In genomic region chr15:7075185-7075584, GRCm38 (mm10) we compare ENCODE assay signal across 11 mouse cellular contexts. TPM values are rescaled to one million over a fixed set of nuclear protein-coding genes. Genes with fewer than 3 reads are reported as not detected.
DNase-seq lines count a peak whose midpoint lies in the region; ATAC-seq lines count a peak whose summit lies in the region.
"Had no signal": no experiment of that assay in that cellular context is flagged by ENCODE, and none has a peak within 500 bp of the region (broad histone marks: within the 10 kb centered on the region; RNA-seq: fewer than 3 reads in every experiment).

No protein-coding gene starts in this region.

- WGBS in hindbrain, embryonic 14.5 days: 66% methylated on average over 6 of the region's 6 CpGs
- WGBS in hindbrain, embryonic 11.5 days: 86% methylated on average over 6 of the region's 6 CpGs
- WGBS in midbrain, embryonic 15.5 days: 72% methylated on average over 6 of the region's 6 CpGs

- no peak overlapping the region for H3K27ac ChIP-seq in hindbrain, embryonic 14.5 days
- no peak overlapping the region for H3K27ac ChIP-seq in hindbrain, embryonic 11.5 days (ENCODE audit: low read depth, low read length)
- H3K27ac ChIP-seq in midbrain, embryonic 15.5 days: no peak overlapping the region
- H3K27ac ChIP-seq: heart, adult 2 months; limb, embryonic 12.5 days had no signal

- H3K4me3 ChIP-seq in hindbrain, embryonic 14.5 days (replicated peaks; ENCODE audit: low read length): no peak overlapping the region
- no peak overlapping the region for H3K4me3 ChIP-seq in hindbrain, embryonic 11.5 days (ENCODE audit: low read depth, low read length)
- no peak overlapping the region for H3K4me3 ChIP-seq in midbrain, embryonic 15.5 days
- H3K4me3 ChIP-seq: heart, adult 2 months; limb, embryonic 12.5 days had no signal

- 0 out of 2 replicates have a peak, but pooled peaks cover 4% of the 10 kb centered on the region for H3K4me1 ChIP-seq in hindbrain, embryonic 14.5 days (replicated peaks; ENCODE audit: control insufficient read depth, insufficient read depth, low read length)
- 0 out of 2 replicates have a peak, but pooled peaks cover 2% of the 10 kb centered on the region for H3K4me1 ChIP-seq in hindbrain, embryonic 11.5 days (replicated peaks; ENCODE audit: control insufficient read depth, insufficient read depth, low read length)
- no peaks in the 10 kb centered on the region for H3K4me1 ChIP-seq in midbrain, embryonic 15.5 days
- H3K4me1 ChIP-seq: limb, embryonic 12.5 days had no signal

- no peaks in the 10 kb centered on the region for H3K9me3 ChIP-seq in hindbrain, embryonic 14.5 days (ENCODE audit: control insufficient read depth, low read length)
- no peaks in the 10 kb centered on the region for H3K9me3 ChIP-seq in hindbrain, embryonic 11.5 days (ENCODE audit: control insufficient read depth, low read length)
- no peaks in the 10 kb centered on the region for H3K9me3 ChIP-seq in midbrain, embryonic 15.5 days
- H3K9me3 ChIP-seq: limb, embryonic 12.5 days had no signal

- peak; percentile 49 for DNase-seq in hindbrain, embryonic 14.5 days (ENCODE audit: low spot score)
- DNase-seq in hindbrain, embryonic 11.5 days (ENCODE audit: low spot score): no peak
- peak; percentile 29 for DNase-seq in gastrocnemius, postnatal 10 days
- DNase-seq in kidney, adult 9 months: peak; percentile 81
- DNase-seq in spleen, postnatal 10 days (ENCODE audit: low spot score in 2 of 2): no peak
- DNase-seq in thymus, postnatal 14 days: no peak

- no peaks in the 10 kb centered on the region for H3K36me3 ChIP-seq in hindbrain, embryonic 14.5 days (replicated peaks; ENCODE audit: control insufficient read depth, insufficient read depth)
- no peaks in the 10 kb centered on the region for H3K36me3 ChIP-seq in hindbrain, embryonic 11.5 days (ENCODE audit: control insufficient read depth, insufficient read depth, low read length)
- H3K36me3 ChIP-seq in midbrain, embryonic 15.5 days (replicated peaks): no peaks in the 10 kb centered on the region
- H3K36me3 ChIP-seq: limb, embryonic 12.5 days had no signal

- no peak overlapping the region for H3K9ac ChIP-seq in hindbrain, embryonic 14.5 days
- no peak overlapping the region for H3K9ac ChIP-seq in hindbrain, embryonic 11.5 days (ENCODE audit: low read depth, low read length)
- H3K9ac ChIP-seq in midbrain, embryonic 15.5 days: no peak overlapping the region
- H3K9ac ChIP-seq: limb, embryonic 12.5 days had no signal

- no peaks in the 10 kb centered on the region for H3K27me3 ChIP-seq in hindbrain, embryonic 14.5 days (ENCODE audit: control insufficient read depth, insufficient read depth, low read length)
- no peaks in the 10 kb centered on the region for H3K27me3 ChIP-seq in hindbrain, embryonic 11.5 days (ENCODE audit: control insufficient read depth, insufficient read depth, low read length)
- no peaks in the 10 kb centered on the region for H3K27me3 ChIP-seq in midbrain, embryonic 15.5 days (replicated peaks)
- H3K27me3 ChIP-seq: limb, embryonic 12.5 days had no signal

- peak; percentile 57; the same call in 1 of the 2 replicates for ATAC-seq in hindbrain, embryonic 14.5 days (ENCODE audit: low FRiP score)
- no peak for ATAC-seq in hindbrain, embryonic 11.5 days (ENCODE audit: low FRiP score)
- peak; percentile 34; the same call in 1 of the 2 replicates for ATAC-seq in midbrain, embryonic 15.5 days (replicated peaks)
- ATAC-seq in erythroblast, adult 5-6 weeks (replicated peaks; ENCODE audit: low FRiP score, poor library complexity, severe bottlenecking): no peak

- no peak overlapping the region for H3K4me2 ChIP-seq in hindbrain, embryonic 14.5 days (replicated peaks)
- H3K4me2 ChIP-seq in hindbrain, embryonic 11.5 days (replicated peaks; ENCODE audit: low read depth, low read length): no peak overlapping the region
- H3K4me2 ChIP-seq in midbrain, embryonic 15.5 days: no peak overlapping the region
- H3K4me2 ChIP-seq: limb, embryonic 12.5 days had no signal

RNA-seq across cellular contexts. Expression of gene Lifr, which starts 15.2 kb away (rescaled TPM):
- 35.2 and 38.7 TPM in 2 replicates for polyA plus RNA-seq in hindbrain, embryonic 14.5 days (2014; fragmentation: Nextera tagmentation; extraction: Ambion mirVana)
- polyA plus RNA-seq in hindbrain, embryonic 11.5 days (2014; fragmentation: Nextera tagmentation; extraction: Ambion mirVana): 20.1 and 24.9 TPM in 2 replicates
- total RNA-seq in gastrocnemius, postnatal 10 days (2021): 10 to 100 TPM; 48.4 to 55.9 TPM
- 9.7 and 11.2 TPM in 2 replicates for polyA plus RNA-seq in midbrain, embryonic 15.5 days (2015; fragmentation: Nextera tagmentation; extraction: Ambion mirVana)
- 0.19 and 2.3 TPM in 2 replicates for total RNA-seq in erythroblast, adult 5-6 weeks (2015; ENCODE audit: low replicate concordance)
- 0.60 and 0.70 TPM in 2 replicates for total RNA-seq in erythroblast, adult 5-6 weeks (2017; ENCODE audit: low replicate concordance)
- total RNA-seq: MEL had no signal

Comparison
In these comparisons a context has a peak if more than half of its experiments do, and no peak if none do; other contexts are left out.
1. ATAC-seq: peak in hindbrain, embryonic 14.5 days (single experiment) and midbrain, embryonic 15.5 days (single experiment); none in hindbrain, embryonic 11.5 days (single experiment) and erythroblast, adult 5-6 weeks (single experiment).
2. DNase-seq: peak in hindbrain, embryonic 14.5 days (single experiment), gastrocnemius, postnatal 10 days (single experiment) and kidney, adult 9 months (single experiment); none in hindbrain, embryonic 11.5 days (single experiment), spleen, postnatal 10 days (0 of 2) and thymus, postnatal 14 days (single experiment).